Mouse (Mus musculus) erythroblast, embryonic 14.5 days (primary cell): Measurements from ENCODE around the gene Mlycd. TPM values are rescaled to one million over a fixed set of nuclear protein-coding genes. Genes with fewer than 3 reads are reported as not detected.
"Not testable (repeated sequence)": the region's sequence is repeated elsewhere in the genome, so short reads cannot be mapped to it uniquely, and the experiment has no call there.

ENCODE experiments used
- H3K27me3 ChIP-seq: 2 replicates; pipeline ENCODE4 v1.6.1; 2012; ENCODE audit warnings: inconsistent platforms; ENCODE audit not compliant: control insufficient read depth
- H3K36me3 ChIP-seq: 2 replicates; pipeline ENCODE4 v1.6.1; 2012; ENCODE audit warnings: mild to moderate bottlenecking, inconsistent platforms; ENCODE audit not compliant: control insufficient read depth
- H3K4me1 ChIP-seq: 2 replicates; pipeline ENCODE4 v1.6.1; 2012; ENCODE audit warnings: inconsistent platforms; ENCODE audit not compliant: control insufficient read depth
- H3K4me3 ChIP-seq: replicated peaks from 2 replicates; pipeline ENCODE3; 2012; ENCODE audit warnings: moderate library complexity, mild to moderate bottlenecking, inconsistent platforms
- H3K9me3 ChIP-seq: 2 replicates; pipeline ENCODE4 v1.6.1; 2012; ENCODE audit warnings: low read length, inconsistent platforms, mixed read lengths; ENCODE audit not compliant: control insufficient read depth
- GATA1 ChIP-seq: IDR thresholded peaks from 2 replicates; pipeline ENCODE4 v1.6.1; 2012; ENCODE audit warnings: low read length, inconsistent platforms, mixed read lengths
- TAL1 ChIP-seq: IDR thresholded peaks from 3 replicates; pipeline ENCODE4 v1.6.1; 2012; ENCODE audit warnings: low read length, inconsistent platforms, mixed read lengths
- polyA plus RNA-seq: library from polyadenylated mRNA; stranded (reverse); fragments of >175 nt; gene quantifications from 2 replicates; pipeline ENCODE4 v1.2.3, GENCODE M21; 2012

Gene Mlycd
- polyA plus RNA-seq = 0.28 and 0.34 TPM in 2 replicates

- Histone ChIP-seq H3K4me1 (peaks cover 26% of the 10 kb centered on the region), H3K9me3 (no peaks in the 10 kb centered on the region), H3K4me3 (peak within 1 kb of the TSS; percentile 75), H3K27me3 (no peaks in the 10 kb centered on the region), H3K36me3 (no peaks in the 10 kb centered on the region)
- TF ChIP-seq GATA1 (no peak), TAL1 (no peak)
These were observed at the start of gene Mlycd for GRCm38 (mm10) chr8:119394524-119395026. Gene Mlycd, plus strand, starts transcription at chr8:119394878.

- no peak for TF ChIP-seq GATA1
- no peak for TF ChIP-seq TAL1
- Histone ChIP-seq H3K36me3 (peaks cover 36% of the 10 kb centered on the region), H3K4me1 (peaks cover 29% of the 10 kb centered on the region), H3K4me3 (peak overlapping the region; percentile 70), H3K27me3 (peaks cover 4% of the 10 kb centered on the region; the same call in 1 of the 2 replicates), H3K9me3 (peaks cover 15% of the 10 kb centered on the region)
These were observed 49.5 kb upstream of the Mlycd start for GRCm38 (mm10) chr8:119345029-119345682.

GRCm38 (mm10) chr8:119345683-119346075 is 49.0 kb upstream of the Mlycd start:
- peaks cover 39% of the 10 kb centered on the region for H3K36me3 ChIP-seq
- H3K9me3 ChIP-seq = peaks cover 15% of the 10 kb centered on the region
- peak overlapping the region; percentile 70 for H3K4me3 ChIP-seq

GRCm38 (mm10) chr8:119351647-119352046 is 43.0 kb upstream of the Mlycd start:
- TF ChIP-seq GATA1 (no peak), TAL1 (no peak)
- no peak overlapping the region for H3K4me3 ChIP-seq
- no peaks in the 10 kb centered on the region for H3K9me3 ChIP-seq
- peaks cover 37% of the 10 kb centered on the region for H3K36me3 ChIP-seq
- H3K27me3 ChIP-seq = no peaks in the 10 kb centered on the region
- peaks cover 34% of the 10 kb centered on the region for H3K4me1 ChIP-seq

More at GRCm38 (mm10) chr8:119345683-119346075, 49.0 kb upstream of the Mlycd start:
- peaks cover 32% of the 10 kb centered on the region for H3K4me1 ChIP-seq
- peaks cover 4% of the 10 kb centered on the region; the same call in 1 of the 2 replicates for H3K27me3 ChIP-seq
- TF ChIP-seq TAL1 (no peak), GATA1 (no peak)

- TF ChIP-seq TAL1 (no peak), GATA1 (no peak)
- H3K4me3 ChIP-seq = no peak overlapping the region
These were observed 41.6 kb upstream of the Mlycd start for GRCm38 (mm10) chr8:119352977-119353658.

GRCm38 (mm10) chr8:119353659-119354023 is 41.0 kb upstream of the Mlycd start:
- Histone ChIP-seq H3K4me3 (no peak overlapping the region), H3K9me3 (no peaks in the 10 kb centered on the region), H3K4me1 (peaks cover 34% of the 10 kb centered on the region), H3K36me3 (peaks cover 17% of the 10 kb centered on the region), H3K27me3 (no peaks in the 10 kb centered on the region)
- no peak for TF ChIP-seq TAL1
- no peak for TF ChIP-seq GATA1

More at GRCm38 (mm10) chr8:119352977-119353658, 41.6 kb upstream of the Mlycd start:
- peaks cover 22% of the 10 kb centered on the region for H3K36me3 ChIP-seq
- no peaks in the 10 kb centered on the region for H3K27me3 ChIP-seq
- H3K4me1 ChIP-seq = peaks cover 34% of the 10 kb centered on the region
- H3K9me3 ChIP-seq = no peaks in the 10 kb centered on the region

GRCm38 (mm10) chr8:119356631-119357030 is 38.0 kb upstream of the Mlycd start:
- peaks cover 21% of the 10 kb centered on the region for H3K4me1 ChIP-seq
- not testable (repeated sequence) for H3K27me3 ChIP-seq, H3K4me3 ChIP-seq, H3K36me3 ChIP-seq, H3K9me3 ChIP-seq

GRCm38 (mm10) chr8:119358175-119358574 is 36.5 kb upstream of the Mlycd start:
- Histone ChIP-seq H3K9me3 (no peaks in the 10 kb centered on the region), H3K27me3 (no peaks in the 10 kb centered on the region), H3K36me3 (no peaks in the 10 kb centered on the region), H3K4me3 (no peak overlapping the region), H3K4me1 (peaks cover 18% of the 10 kb centered on the region)
- TF ChIP-seq TAL1 (no peak), GATA1 (no peak)

- Histone ChIP-seq H3K36me3 (no peaks in the 10 kb centered on the region), H3K9me3 (no peaks in the 10 kb centered on the region), H3K4me1 (peaks cover 12% of the 10 kb centered on the region), H3K27me3 (no peaks in the 10 kb centered on the region), H3K4me3 (no peak overlapping the region)
- no peak for TF ChIP-seq TAL1
- no peak for TF ChIP-seq GATA1
These were observed 35.8 kb upstream of the Mlycd start for GRCm38 (mm10) chr8:119358836-119359235.
